Mouse (Mus musculus): ENCODE results near the gene Olfr1342.

DNA sequence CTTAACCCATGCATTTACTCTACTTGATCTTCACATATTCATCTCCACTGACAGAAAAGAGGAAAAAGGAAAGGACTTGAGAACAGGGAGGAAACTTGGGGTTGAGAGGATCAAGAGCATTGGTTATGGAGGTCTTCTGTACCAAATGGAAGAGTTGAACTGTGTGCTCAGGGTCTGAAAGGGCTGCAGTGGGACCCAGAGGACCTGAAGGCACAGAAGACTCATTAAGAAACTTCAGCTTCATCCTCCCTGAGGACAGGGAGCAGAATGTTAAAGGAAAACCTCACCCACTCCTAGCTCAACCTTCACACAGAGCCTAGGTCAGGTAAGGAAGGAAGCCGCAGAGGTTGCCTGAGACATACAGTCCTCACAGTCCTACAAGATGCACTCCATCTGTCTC is 39.3 kb upstream of the Olfr1342 start, which contains the start of gene Olfr1339:
- no peak for TF ChIP-seq CTCF (IDR thresholded peaks at IDR 0.05; ENCODE audit: insufficient read depth, low read depth, low read length)
- no peak for TF ChIP-seq POLR2A (IDR thresholded peaks at IDR 0.05; ENCODE audit: insufficient read depth, low read depth, low read length)

All from olfactory bulb, adult 2 months (tissue).